Mouse (Mus musculus) stomach, embryonic 16.5 days (tissue): ENCODE data around the gene Slc38a9. TPM values are rescaled to one million over a fixed set of nuclear protein-coding genes. Genes with fewer than 3 reads are reported as not detected.
"Not testable (repeated sequence)": the region's sequence is repeated elsewhere in the genome, so short reads cannot be mapped to it uniquely, and the experiment has no call there.

Source experiments
- ATAC-seq: fragments of 200-750 bp; cut with Nextera tagmentation; 2 replicates; pipeline ENCODE4 v1.8.0; 2017; ENCODE audit warnings: moderate number of reproducible peaks, moderate TSS enrichment; ENCODE audit not compliant: insufficient read depth, low FRiP score
- H3K27ac ChIP-seq: fragments of 300-500 bp; sonication (generic); 2 replicates; pipeline ENCODE4 v1.5.1; 2014; ENCODE audit warnings: low read length
- H3K27me3 ChIP-seq: fragments of 300-500 bp; sonication (generic); 2 replicates; pipeline ENCODE4 v1.6.1; 2014; ENCODE audit warnings: low read length, control low read depth, mixed read lengths; ENCODE audit not compliant: control insufficient read depth, insufficient read depth
- H3K36me3 ChIP-seq: fragments of 300-500 bp; sonication (generic); 2 replicates; pipeline ENCODE4 v1.6.1; 2014; ENCODE audit warnings: low read length; ENCODE audit not compliant: control insufficient read depth, insufficient read depth
- H3K4me1 ChIP-seq: fragments of 300-500 bp; sonication (generic); 2 replicates; pipeline ENCODE4 v1.6.1; 2014; ENCODE audit warnings: low read length, control low read depth, mixed read lengths; ENCODE audit not compliant: control insufficient read depth, insufficient read depth
- H3K4me2 ChIP-seq: fragments of 300-500 bp; sonication (generic); 2 replicates; pipeline ENCODE4 v1.6.1; 2014; ENCODE audit warnings: low read depth, low read length, mixed read lengths
- H3K4me3 ChIP-seq: fragments of 300-500 bp; sonication (generic); replicated peaks from 2 replicates; pipeline ENCODE4 v1.5.1; 2014; ENCODE audit warnings: mild to moderate bottlenecking, low read length
- H3K9ac ChIP-seq: fragments of 300-500 bp; sonication (generic); 2 replicates; pipeline ENCODE4 v1.6.1; 2014; ENCODE audit warnings: low read length
- H3K9me3 ChIP-seq: fragments of 300-500 bp; sonication (generic); replicated peaks from 2 replicates; pipeline ENCODE4 v1.6.1; 2016; ENCODE audit warnings: low read length, control low read depth; ENCODE audit not compliant: control insufficient read depth
- WGBS: fragments of 180-500 bp; shearing (Covaris S2); extraction: QIAGEN DNeasy Blood & Tissue Kit; methylation state at CpG from one replicate; pipeline ENCODE4 v1.1.7; 2014; 5-methylcytosine and 5-hydroxymethylcytosine counted together
- polyA plus RNA-seq: library from polyadenylated mRNA; unstranded; fragments of >200 nt; fragmentation: Nextera tagmentation; extraction: Ambion mirVana; gene quantifications from 2 replicates; pipeline ENCODE4 v1.2.1, GENCODE M21; 2015

Slc38a9 gene
- polyA plus RNA-seq, 1 experiment from 2014 or later: 16.1 TPM

DNA sequence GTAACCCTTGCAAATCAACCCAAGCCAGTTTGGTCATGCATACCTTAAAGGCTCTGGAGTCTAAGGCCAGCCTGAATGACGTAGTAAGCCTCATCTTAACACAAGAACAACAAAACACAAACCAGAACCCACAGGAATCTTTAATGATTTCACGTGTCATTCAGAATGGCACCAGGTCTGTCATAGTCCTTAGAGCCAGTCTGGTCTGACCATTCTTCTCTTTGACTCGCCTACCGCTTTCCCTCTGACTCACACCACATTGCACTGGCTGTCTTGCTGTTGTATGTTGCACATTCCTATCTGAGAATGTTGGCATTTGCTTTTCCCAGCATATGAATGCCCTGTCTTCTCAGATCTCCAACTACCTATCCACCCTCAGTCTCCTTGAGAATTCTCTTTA is 45.8 kb downstream of the Slc38a9 start:
- H3K27me3 ChIP-seq: no peaks in the 10 kb centered on the region
- no peak overlapping the region for H3K4me2 ChIP-seq
- no peak for ATAC-seq
- no peaks in the 10 kb centered on the region for H3K36me3 ChIP-seq
- WGBS: 91% methylated on average over 4 of the region's 4 CpGs
- H3K4me3 ChIP-seq: no peak overlapping the region
- H3K9me3 ChIP-seq: no peaks in the 10 kb centered on the region
- H3K9ac ChIP-seq: no peak overlapping the region
- no peaks in the 10 kb centered on the region for H3K4me1 ChIP-seq
- no peak overlapping the region for H3K27ac ChIP-seq

DNA sequence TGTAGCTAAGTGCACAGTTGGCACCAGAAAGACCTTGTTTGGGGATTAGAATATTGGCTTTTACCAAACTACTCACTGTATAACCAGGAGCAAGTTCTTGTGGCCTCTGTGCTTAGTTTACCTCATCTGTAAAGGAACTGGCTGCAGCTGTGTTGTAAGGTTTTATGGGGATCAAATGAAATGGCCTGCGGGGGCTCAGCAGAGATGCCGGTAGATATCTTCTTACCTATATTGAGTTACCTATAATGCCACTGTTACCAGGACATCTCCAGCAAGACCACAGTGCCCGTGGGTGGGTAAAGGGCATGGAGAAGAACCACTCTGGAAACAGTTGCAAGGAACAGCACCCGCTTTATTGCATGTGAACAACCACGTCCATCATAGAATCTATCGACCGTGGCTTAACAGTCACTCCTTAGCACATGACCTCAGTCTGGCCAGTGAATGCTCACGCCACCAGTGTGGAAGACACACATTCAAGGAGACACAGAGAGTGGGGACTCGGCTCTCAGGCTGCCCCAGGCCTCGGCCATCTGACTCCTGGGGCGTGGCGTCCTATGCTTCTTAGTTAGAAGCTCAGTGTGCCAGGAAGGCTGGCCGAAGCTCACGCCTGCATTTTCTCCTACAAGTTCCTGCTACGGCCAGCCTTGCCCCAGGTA is 59.7 kb downstream of the Slc38a9 start:
- no peaks in the 10 kb centered on the region for H3K9me3 ChIP-seq
- no peak overlapping the region for H3K4me2 ChIP-seq
- H3K4me3 ChIP-seq: no peak overlapping the region
- H3K4me1 ChIP-seq: peaks cover 12% of the 10 kb centered on the region
- no peaks in the 10 kb centered on the region for H3K27me3 ChIP-seq
- H3K36me3 ChIP-seq: no peaks in the 10 kb centered on the region
- WGBS: 84% methylated on average over 15 of the region's 15 CpGs
- no peak for ATAC-seq
- no peak overlapping the region for H3K9ac ChIP-seq
- H3K27ac ChIP-seq: no peak overlapping the region

DNA sequence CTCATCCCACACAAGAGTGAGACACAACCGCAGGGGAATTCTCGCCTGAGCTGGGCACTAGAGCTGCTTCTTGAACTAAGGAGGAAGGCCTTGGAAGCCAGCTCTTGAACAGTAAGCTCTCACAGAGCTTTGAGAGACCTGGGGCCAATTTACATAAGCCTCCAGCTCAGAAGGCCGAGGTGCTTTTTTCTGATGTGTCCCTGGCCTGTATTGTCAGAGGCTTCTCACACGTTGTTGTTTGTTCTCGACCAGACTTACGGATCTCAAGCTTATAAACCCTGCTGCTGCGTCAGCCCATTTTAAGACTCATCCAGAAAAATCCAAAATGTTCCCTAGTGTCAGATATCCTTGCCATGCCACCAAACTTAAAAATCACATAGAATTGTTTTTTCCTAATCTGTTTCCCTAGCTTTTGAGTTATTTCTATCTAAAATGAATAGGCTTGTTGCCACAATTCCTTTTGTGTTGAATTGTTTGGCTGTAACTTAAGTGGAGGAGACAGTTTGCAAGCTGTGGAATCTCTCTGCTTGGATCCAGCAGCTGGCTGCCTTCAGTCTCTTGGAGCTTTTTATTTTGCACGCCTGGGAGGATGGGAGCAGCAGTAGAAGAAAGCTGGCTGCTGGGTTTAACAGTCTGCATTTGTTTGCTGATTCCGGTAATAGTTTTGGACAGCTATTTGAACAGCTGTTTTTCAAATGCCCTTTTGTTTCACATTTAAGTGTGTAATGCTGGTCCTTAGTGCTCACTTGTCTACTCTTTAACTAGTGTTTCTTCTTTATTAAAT is 61.6 kb downstream of the Slc38a9 start:
- Histone ChIP-seq H3K4me1 (peaks cover 12% of the 10 kb centered on the region), H3K27me3 (no peaks in the 10 kb centered on the region), H3K4me3 (no peak overlapping the region), H3K9ac (peak overlapping the region; percentile 27; the same call in 1 of the 2 replicates), H3K27ac (peak overlapping the region; percentile 88), H3K36me3 (no peaks in the 10 kb centered on the region), H3K9me3 (no peaks in the 10 kb centered on the region), H3K4me2 (no peak overlapping the region)
- peak; percentile 91 for ATAC-seq
- 37% methylated on average over 9 of the region's 9 CpGs for WGBS

DNA sequence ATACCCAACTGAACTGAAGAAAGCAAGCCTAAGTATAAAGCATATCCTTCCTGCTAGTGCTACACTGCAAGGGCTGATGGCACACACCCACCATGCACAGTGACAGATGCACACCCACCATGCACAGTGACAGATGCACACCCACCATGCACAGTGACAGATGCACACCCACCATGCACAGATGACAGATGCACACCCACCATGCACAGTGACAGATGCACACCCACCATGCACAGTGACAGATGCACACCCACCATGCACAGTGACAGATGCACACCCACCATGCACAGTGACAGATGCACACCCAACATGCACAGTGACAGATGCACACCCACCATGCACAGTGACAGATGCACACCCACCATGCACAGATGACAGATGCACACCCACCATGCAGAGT is 63.7 kb downstream of the Slc38a9 start:
- not testable (repeated sequence) for H3K9me3 ChIP-seq, ATAC-seq, H3K9ac ChIP-seq, H3K27me3 ChIP-seq, H3K27ac ChIP-seq, H3K4me2 ChIP-seq, H3K36me3 ChIP-seq, H3K4me3 ChIP-seq
- peaks cover 12% of the 10 kb centered on the region for H3K4me1 ChIP-seq

DNA sequence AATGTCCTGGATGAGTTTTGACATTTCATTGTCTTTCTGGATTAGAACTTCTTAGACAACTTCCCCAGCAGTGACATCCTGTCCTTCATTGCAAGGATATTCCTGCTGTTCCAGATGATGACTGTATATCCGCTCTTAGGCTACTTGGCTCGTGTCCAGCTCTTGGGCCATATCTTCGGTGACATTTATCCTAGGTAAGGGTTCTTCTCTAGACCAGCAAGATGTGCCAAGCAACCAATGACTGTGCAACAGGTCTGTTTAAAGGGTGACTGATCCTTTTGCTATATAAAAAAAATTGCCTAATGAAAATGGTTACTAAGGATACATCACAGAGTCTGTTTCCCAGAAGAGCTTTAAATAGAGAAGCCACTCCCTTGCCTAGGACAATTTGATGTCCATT is 65.5 kb downstream of the Slc38a9 start:
- ATAC-seq: no peak
- H3K4me3 ChIP-seq: no peak overlapping the region
- peaks cover 12% of the 10 kb centered on the region for H3K4me1 ChIP-seq
- H3K9me3 ChIP-seq: no peaks in the 10 kb centered on the region
- H3K27me3 ChIP-seq: no peaks in the 10 kb centered on the region
- no peak overlapping the region for H3K9ac ChIP-seq
- WGBS: 68% methylated on average over 3 of the region's 3 CpGs
- no peaks in the 10 kb centered on the region for H3K36me3 ChIP-seq
- H3K4me2 ChIP-seq: no peak overlapping the region
- H3K27ac ChIP-seq: no peak overlapping the region

DNA sequence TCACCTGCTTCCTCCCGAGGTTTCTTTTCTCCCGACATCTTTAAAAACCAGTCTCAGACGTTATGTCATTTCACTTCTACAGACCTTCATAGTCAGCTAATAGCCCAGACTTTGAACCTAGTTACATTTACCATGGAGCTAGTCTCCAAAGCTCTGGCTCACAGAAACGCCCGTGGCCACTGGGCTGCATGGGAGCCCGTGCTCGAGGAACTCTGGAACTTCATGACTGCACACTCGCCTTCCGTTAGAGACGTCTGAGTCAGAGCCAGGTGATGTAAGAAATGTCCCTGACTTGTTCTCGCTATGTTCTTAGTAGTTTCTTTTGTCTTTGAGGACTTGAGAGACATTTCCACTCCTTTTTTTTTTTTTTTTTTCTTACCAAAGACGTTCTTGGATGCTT is 72.8 kb downstream of the Slc38a9 start:
- Histone ChIP-seq H3K27ac (no peak overlapping the region), H3K4me1 (peaks cover 5% of the 10 kb centered on the region; the same call in 1 of the 2 replicates), H3K9me3 (no peaks in the 10 kb centered on the region), H3K4me3 (no peak overlapping the region), H3K27me3 (no peaks in the 10 kb centered on the region), H3K9ac (no peak overlapping the region), H3K36me3 (no peaks in the 10 kb centered on the region), H3K4me2 (no peak overlapping the region)
- no peak for ATAC-seq
- WGBS: 90% methylated on average over 12 of the region's 12 CpGs

DNA sequence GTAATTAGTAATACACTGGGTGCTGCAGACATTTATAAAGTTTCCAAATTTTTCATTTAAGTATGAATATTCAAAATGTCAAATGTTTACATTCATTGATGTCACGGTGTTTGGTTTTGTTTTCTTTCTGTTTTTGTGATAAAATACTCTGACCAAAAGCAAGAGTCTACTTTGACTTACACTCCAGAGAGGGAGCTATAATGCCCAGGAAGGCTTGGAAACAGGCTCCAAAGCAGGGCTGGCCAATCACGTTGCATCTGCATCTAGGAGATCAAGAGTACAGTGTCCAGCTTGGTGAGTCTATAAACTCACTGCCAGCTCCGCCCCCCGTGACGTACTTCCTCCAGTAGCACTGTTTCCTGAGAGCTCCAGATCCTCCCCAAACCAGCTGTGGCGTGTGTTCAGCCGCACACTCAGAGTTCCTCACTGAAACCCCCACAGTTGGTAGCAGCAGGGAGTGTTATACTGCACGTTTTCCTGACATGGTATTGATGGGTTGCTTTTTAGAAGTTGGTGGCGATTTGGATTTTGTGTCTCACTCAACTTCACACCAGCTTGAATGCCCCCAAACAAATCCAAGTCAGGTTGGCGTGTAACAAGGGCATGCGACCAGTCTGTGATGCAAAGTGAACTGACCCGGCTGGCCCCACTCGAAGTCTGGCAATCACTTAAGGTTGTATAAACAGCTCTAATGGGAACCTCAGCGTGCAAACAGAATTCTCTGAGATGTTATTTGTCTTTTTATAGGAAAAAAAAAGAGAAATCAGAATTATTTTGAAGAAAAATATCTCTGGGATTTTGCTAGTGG is 74.6 kb downstream of the Slc38a9 start:
- no peaks in the 10 kb centered on the region for H3K36me3 ChIP-seq
- H3K27me3 ChIP-seq: no peaks in the 10 kb centered on the region
- peak; percentile 68; the same call in 1 of the 2 replicates for ATAC-seq
- H3K4me2 ChIP-seq: no peak overlapping the region; the same call in 1 of the 2 replicates
- peak overlapping the region; percentile 50 for H3K27ac ChIP-seq
- WGBS: 49% methylated on average over 14 of the region's 14 CpGs
- 0 out of 2 replicates have a peak overlapping the region, but pooled peaks have one; percentile 11 for H3K9ac ChIP-seq
- no peaks in the 10 kb centered on the region for H3K9me3 ChIP-seq
- H3K4me3 ChIP-seq: no peak overlapping the region
- H3K4me1 ChIP-seq: peaks cover 5% of the 10 kb centered on the region; the same call in 1 of the 2 replicates

DNA sequence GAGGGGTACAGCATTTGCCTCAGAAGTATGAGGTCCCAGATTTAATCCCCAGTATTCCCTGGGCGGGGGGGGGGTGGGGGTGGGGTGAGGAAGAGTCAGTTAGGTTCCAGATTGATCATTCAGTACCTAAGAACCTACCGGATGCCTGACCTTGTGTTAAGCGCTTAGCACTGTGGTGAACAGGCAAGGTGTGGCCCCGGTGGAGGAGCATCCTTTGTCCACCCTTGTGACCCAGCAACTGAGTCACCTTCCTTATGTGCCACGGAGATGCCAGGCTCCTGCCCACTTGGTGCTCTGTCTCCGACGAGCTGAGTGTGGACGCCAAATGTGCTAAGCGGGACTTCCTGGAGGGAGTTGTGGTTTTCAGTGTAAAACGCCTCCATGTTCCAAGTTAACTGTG is 75.9 kb downstream of the Slc38a9 start:
- H3K36me3 ChIP-seq: no peaks in the 10 kb centered on the region
- no peaks in the 10 kb centered on the region for H3K9me3 ChIP-seq
- WGBS: 84% methylated on average over 10 of the region's 10 CpGs
- peaks cover 5% of the 10 kb centered on the region; the same call in 1 of the 2 replicates for H3K4me1 ChIP-seq
- H3K4me3 ChIP-seq: no peak overlapping the region
- no peak for ATAC-seq
- H3K9ac ChIP-seq: no peak overlapping the region
- no peak overlapping the region for H3K27ac ChIP-seq
- no peak overlapping the region for H3K4me2 ChIP-seq
- no peaks in the 10 kb centered on the region for H3K27me3 ChIP-seq

DNA sequence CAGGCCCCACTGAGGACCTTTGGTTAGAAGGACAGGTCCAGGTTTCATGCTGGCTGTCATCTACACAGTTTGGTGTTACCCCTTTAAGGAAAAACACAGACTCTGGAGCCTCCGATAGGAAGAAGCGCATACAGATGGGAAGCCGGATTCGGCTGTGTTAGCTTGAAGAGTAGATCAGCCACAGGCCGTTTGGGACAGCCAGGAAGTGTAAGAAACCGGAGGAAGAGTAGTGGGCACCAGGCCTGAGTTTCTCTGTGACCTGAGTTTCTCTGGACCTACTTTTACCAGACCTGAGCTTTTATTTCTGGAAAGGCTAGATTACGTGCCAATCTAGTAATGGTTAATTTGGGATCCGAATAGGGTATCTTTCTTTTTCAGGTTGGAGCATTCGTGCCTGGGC is 76.6 kb downstream of the Slc38a9 start:
- Histone ChIP-seq H3K9me3 (no peaks in the 10 kb centered on the region), H3K27ac (no peak overlapping the region), H3K4me2 (no peak overlapping the region), H3K27me3 (no peaks in the 10 kb centered on the region), H3K36me3 (no peaks in the 10 kb centered on the region), H3K4me1 (peaks cover 8% of the 10 kb centered on the region), H3K4me3 (no peak overlapping the region), H3K9ac (no peak overlapping the region)
- no peak for ATAC-seq
- WGBS: 81% methylated on average over 9 of the region's 9 CpGs
